Mouse (Mus musculus): ENCODE measurements around the gene Cst8. TPM values are rescaled to one million over a fixed set of nuclear protein-coding genes. Genes with fewer than 3 reads are reported as not detected.

Gene Cst8
- polyA plus RNA-seq, 1 experiment from 2014 or later: 2.5 TPM

Other genes with a start within 250 kb of the Cst8 start
- 66.4 and 67.0 TPM in 2 replicates for gene Nxt1, start 126.2 kb upstream of the Cst8 start, polyA plus RNA-seq (2015; fragmentation: Nextera tagmentation; extraction: Ambion mirVana)
- gene Gzf1, start 117.8 kb upstream of the Cst8 start, polyA plus RNA-seq (2015; fragmentation: Nextera tagmentation; extraction: Ambion mirVana): 18.9 and 19.6 TPM in 2 replicates
- 4.9 TPM in 2 replicates for gene Napb, start 66.3 kb upstream of the Cst8 start, polyA plus RNA-seq (2015; fragmentation: Nextera tagmentation; extraction: Ambion mirVana)
- not detected in 2 replicates for gene Cstl1, start 48.4 kb upstream of the Cst8 start, polyA plus RNA-seq (2015; fragmentation: Nextera tagmentation; extraction: Ambion mirVana)
- gene Cst11, start 27.3 kb upstream of the Cst8 start, polyA plus RNA-seq (2015; fragmentation: Nextera tagmentation; extraction: Ambion mirVana): not detected in 2 replicates
- gene 8030411F24Rik, start 16.8 kb upstream of the Cst8 start, polyA plus RNA-seq (2015; fragmentation: Nextera tagmentation; extraction: Ambion mirVana): not detected in 2 replicates
- not detected in 2 replicates for gene Cst12, start 9.4 kb upstream of the Cst8 start, polyA plus RNA-seq (2015; fragmentation: Nextera tagmentation; extraction: Ambion mirVana)
- gene Cst13, start 21.3 kb downstream of the Cst8 start, polyA plus RNA-seq (2015; fragmentation: Nextera tagmentation; extraction: Ambion mirVana): not detected in 2 replicates
- not detected in 2 replicates for gene Cst9, start 36.4 kb downstream of the Cst8 start, polyA plus RNA-seq (2015; fragmentation: Nextera tagmentation; extraction: Ambion mirVana)
- gene 9230104L09Rik, start 66.3 kb downstream of the Cst8 start, polyA plus RNA-seq (2015; fragmentation: Nextera tagmentation; extraction: Ambion mirVana): not detected in 2 replicates
- 470 and 499 TPM in 2 replicates for gene Cst3, start 76.9 kb downstream of the Cst8 start, polyA plus RNA-seq (2015; fragmentation: Nextera tagmentation; extraction: Ambion mirVana)
- gene Gm1330, start 204.5 kb downstream of the Cst8 start, polyA plus RNA-seq (2015; fragmentation: Nextera tagmentation; extraction: Ambion mirVana): not detected in 2 replicates
- not detected in 2 replicates for gene Gm10750, start 218.5 kb downstream of the Cst8 start, polyA plus RNA-seq (2015; fragmentation: Nextera tagmentation; extraction: Ambion mirVana)

Data from stomach, embryonic 16.5 days (tissue).